8 mouse cellular contexts compared by ENCODE assay signal in genomic region chr5:137115866-137116847, GRCm38 (mm10). TPM values are rescaled to one million over a fixed set of nuclear protein-coding genes. Genes with fewer than 3 reads are reported as not detected.
DNase-seq lines count a peak whose midpoint lies in the region; ATAC-seq and TF ChIP-seq lines count a peak whose summit lies in the region.

Trim56 (minus strand) TSS chr5:137116209.

- DNase-seq in 3134 (ENCODE audit: extremely low read depth, insufficient read length, low spot score): peak; percentile 83
- peak; percentile 86 for DNase-seq in kidney, postnatal 10 days
- DNase-seq in lung, postnatal 4 days: peak; percentile 88
- DNase-seq in retina, embryonic 14.5 days (ENCODE audit: low spot score): peak; percentile 51
- peak; percentile 82 for DNase-seq in yolk sac, embryonic 10.5 days (ENCODE audit: low spot score)

- peaks cover 4% of the 10 kb centered on the region; the same call in 1 of the 2 replicates for H3K4me1 ChIP-seq in embryonic fibroblast, embryonic 13.5 days (ENCODE audit: control insufficient read depth, insufficient read depth, low read length)
- peaks cover 17% of the 10 kb centered on the region for H3K4me1 ChIP-seq in heart, embryonic 15.5 days (replicated peaks)

- peak within 1 kb of the TSS; percentile 83 for H3K4me3 ChIP-seq in embryonic fibroblast, embryonic 13.5 days (ENCODE audit: insufficient read depth, low read length)
- peak within 1 kb of the TSS; percentile 69 for H3K4me3 ChIP-seq in heart, embryonic 15.5 days

- TF ChIP-seq POLR2A in embryonic fibroblast, embryonic 13.5 days (IDR thresholded peaks at IDR 0.05; ENCODE audit: low read depth, low read length): peak; percentile 60

- peak within 1 kb of the TSS; percentile 88 for H3K4me2 ChIP-seq in heart, embryonic 15.5 days

- WGBS in heart, embryonic 15.5 days: 4% methylated on average over 29 of the region's 29 CpGs

- H3K9me3 ChIP-seq in heart, embryonic 15.5 days (replicated peaks): no peaks in the 10 kb centered on the region

- H3K27me3 ChIP-seq in heart, embryonic 15.5 days: no peaks in the 10 kb centered on the region

- TF ChIP-seq CTCF in embryonic fibroblast, embryonic 13.5 days (IDR thresholded peaks at IDR 0.05; ENCODE audit: borderline replicate concordance, insufficient read depth, low read length): no peak

- H3K27ac ChIP-seq in embryonic fibroblast, embryonic 13.5 days (ENCODE audit: insufficient read depth, low read length): peak within 1 kb of the TSS; percentile 7; the same call in 1 of the 2 replicates
- peak within 1 kb of the TSS; percentile 77 for H3K27ac ChIP-seq in heart, embryonic 15.5 days

- peaks cover 24% of the 10 kb centered on the region for H3K36me3 ChIP-seq in heart, embryonic 15.5 days

- peak; percentile 88 for ATAC-seq in activated CD4-positive, CD25-positive, alpha-beta regulatory T cell, adult 4 months
- ATAC-seq in heart, embryonic 15.5 days (replicated peaks; ENCODE audit: insufficient number of reproducible peaks, insufficient read depth, low FRiP score, low read depth): peak; percentile 67

- peak within 1 kb of the TSS; percentile 74 for H3K9ac ChIP-seq in heart, embryonic 15.5 days

RNA-seq across cellular contexts. Expression of gene Trim56, which starts in this region (rescaled TPM):
- 10 to 100 TPM; 15.1 to 15.6 TPM for polyA plus RNA-seq in activated CD4-positive, CD25-positive, alpha-beta regulatory T cell, adult 4 months (2017; shearing (Covaris generic))
- 20.2 and 23.4 TPM in 2 replicates for polyA plus RNA-seq in embryonic fibroblast, embryonic 13.5 days (2011; ENCODE audit: insufficient read length, low read depth, missing spikeins)
- polyA plus RNA-seq in heart, embryonic 15.5 days (2015; fragmentation: Nextera tagmentation; extraction: Ambion mirVana): 6.5 and 9.4 TPM in 2 replicates

Comparison
In these comparisons a context has a peak if more than half of its experiments do, and no peak if none do; other contexts are left out.
1. Peak in every context shown above with its lines: DNase-seq, ATAC-seq, H3K4me3 ChIP-seq and H3K27ac ChIP-seq.